In the genomic region with DNA sequence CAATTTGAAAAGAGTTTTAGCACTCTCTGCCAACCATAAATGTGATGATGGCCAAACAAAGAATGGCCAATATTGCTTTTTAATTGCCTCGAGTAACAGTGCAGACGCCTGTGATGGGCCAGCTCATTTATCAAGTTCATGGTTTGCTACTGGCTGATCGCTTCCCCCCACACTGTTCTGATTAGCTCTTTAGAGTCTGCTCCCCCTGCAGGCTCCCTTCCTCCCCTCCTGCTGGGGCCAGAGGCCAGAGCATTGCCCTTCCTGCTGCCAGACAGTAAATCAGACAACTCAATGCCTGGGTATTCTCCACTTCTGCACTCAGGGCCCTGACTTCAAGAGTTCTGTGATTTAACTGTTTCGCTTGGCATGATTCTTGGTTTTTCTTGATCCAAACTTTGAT, we compare ENCODE assay signal across 12 mouse cellular contexts.
DNase-seq lines count a peak whose midpoint lies in the region; ATAC-seq lines count a peak whose summit lies in the region.
"Had no signal": no experiment of that assay in that cellular context is flagged by ENCODE, and none has a peak within 500 bp of the region (broad histone marks: within the 10 kb centered on the region; RNA-seq: fewer than 3 reads in every experiment).

No protein-coding gene starts in this region.

- no peaks in the 10 kb centered on the region for H3K4me1 ChIP-seq in embryonic facial prominence, embryonic 11.5 days (ENCODE audit: control insufficient read depth, insufficient read depth, low read length)
- H3K4me1 ChIP-seq in intestine, embryonic 15.5 days (replicated peaks), result no peaks in the 10 kb centered on the region
- H3K4me1 ChIP-seq: limb, embryonic 15.5 days had no signal

- no peak overlapping the region for H3K4me2 ChIP-seq in embryonic facial prominence, embryonic 11.5 days (ENCODE audit: low read depth, low read length)
- H3K4me2 ChIP-seq in intestine, embryonic 15.5 days (replicated peaks), result no peak overlapping the region
- H3K4me2 ChIP-seq: limb, embryonic 15.5 days had no signal

- H3K27ac ChIP-seq in embryonic facial prominence, embryonic 11.5 days (replicated peaks; ENCODE audit: low read depth, low read length), result no peak overlapping the region
- H3K27ac ChIP-seq in intestine, embryonic 15.5 days, result no peak overlapping the region
- H3K27ac ChIP-seq: limb, embryonic 15.5 days; macrophage had no signal

- H3K4me3 ChIP-seq in embryonic facial prominence, embryonic 11.5 days (ENCODE audit: low read depth, low read length), result no peak overlapping the region
- H3K4me3 ChIP-seq in intestine, embryonic 15.5 days (replicated peaks), result no peak overlapping the region
- H3K4me3 ChIP-seq: limb, embryonic 15.5 days had no signal

- 24% methylated on average over 4 of the region's 4 CpGs for WGBS in embryonic facial prominence, embryonic 11.5 days
- WGBS in intestine, embryonic 15.5 days, result 42% methylated on average over 4 of the region's 4 CpGs

- H3K27me3 ChIP-seq in embryonic facial prominence, embryonic 11.5 days (ENCODE audit: control insufficient read depth, insufficient read depth, low read length), result no peaks in the 10 kb centered on the region
- H3K27me3 ChIP-seq in intestine, embryonic 15.5 days (replicated peaks), result no peaks in the 10 kb centered on the region
- H3K27me3 ChIP-seq: limb, embryonic 15.5 days had no signal

- H3K9me3 ChIP-seq in embryonic facial prominence, embryonic 11.5 days (replicated peaks; ENCODE audit: control insufficient read depth, low read length), result no peaks in the 10 kb centered on the region
- no peaks in the 10 kb centered on the region for H3K9me3 ChIP-seq in intestine, embryonic 15.5 days
- H3K9me3 ChIP-seq: limb, embryonic 15.5 days had no signal

- ATAC-seq in embryonic facial prominence, embryonic 11.5 days (replicated peaks; ENCODE audit: insufficient number of reproducible peaks, low FRiP score, low TSS enrichment, low read depth), result no peak
- no peak for ATAC-seq in intestine, embryonic 15.5 days

- no peaks in the 10 kb centered on the region for H3K36me3 ChIP-seq in embryonic facial prominence, embryonic 11.5 days (replicated peaks; ENCODE audit: control insufficient read depth, insufficient read depth, low read depth, low read length)
- H3K36me3 ChIP-seq in intestine, embryonic 15.5 days, result no peaks in the 10 kb centered on the region
- H3K36me3 ChIP-seq: limb, embryonic 15.5 days had no signal

- no peak overlapping the region for H3K9ac ChIP-seq in embryonic facial prominence, embryonic 11.5 days (replicated peaks; ENCODE audit: low read length)
- H3K9ac ChIP-seq in intestine, embryonic 15.5 days, result no peak overlapping the region
- H3K9ac ChIP-seq: limb, embryonic 15.5 days had no signal

- peak; percentile 3 for DNase-seq in kidney, adult 11 months
- DNase-seq in kidney, adult 9 months, result no peak
- DNase-seq in embryo, embryonic 10 days (ENCODE audit: low spot score), result peak; percentile 77
- DNase-seq in embryonic facial prominence, embryonic 11.5 days (ENCODE audit: low spot score), result peak; percentile 68
- DNase-seq in kidney, postnatal 4 days, result peak; percentile 36 to 48
- no peak for DNase-seq in layer of hippocampus, postnatal 25 days (ENCODE audit: extremely low spot score in 1 of 2, low spot score in 1 of 2)
- no peak for DNase-seq in layer of hippocampus, postnatal 36 days
- DNase-seq: gastrocnemius, postnatal 36 days; spleen, adult 18-20 months had no signal

Comparison
In these comparisons a context has a peak if more than half of its experiments do, and no peak if none do; other contexts are left out.
1. DNase-seq: peak in kidney, adult 11 months (single experiment), embryo, embryonic 10 days (single experiment), embryonic facial prominence, embryonic 11.5 days (single experiment) and kidney, postnatal 4 days (2 of 2); none in kidney, adult 9 months (single experiment), layer of hippocampus, postnatal 25 days (0 of 2) and layer of hippocampus, postnatal 36 days (0 of 2).